ENCODE assay signal across 21 mouse cellular contexts in the genomic region with DNA sequence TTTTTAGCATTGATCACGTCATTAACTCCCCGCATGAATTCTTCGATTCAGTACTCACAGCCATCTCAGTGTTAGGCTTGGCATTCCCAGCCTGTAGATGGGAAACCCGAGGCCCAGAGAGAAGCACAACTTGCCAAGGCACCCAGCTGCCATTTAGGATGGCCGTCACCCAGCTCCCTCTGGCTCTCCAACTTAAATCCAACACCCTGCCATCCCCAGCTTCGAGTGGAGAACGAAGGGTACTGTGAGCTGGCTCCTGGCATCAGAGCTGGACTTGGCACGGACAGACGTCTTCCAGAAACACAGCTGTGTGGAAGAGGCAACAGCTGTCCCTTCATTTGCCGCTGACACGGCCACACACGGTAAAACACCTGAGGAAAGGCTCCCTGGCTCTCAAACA. TPM values are rescaled to one million over a fixed set of nuclear protein-coding genes. Genes with fewer than 3 reads are reported as not detected.
DNase-seq lines count a peak whose midpoint lies in the region; ATAC-seq and TF ChIP-seq lines count a peak whose summit lies in the region.
"Had no signal": no experiment of that assay in that cellular context is flagged by ENCODE, and none has a peak within 500 bp of the region (broad histone marks: within the 10 kb centered on the region; RNA-seq: fewer than 3 reads in every experiment).

Gene Hrk, plus strand, starts transcription at position 68 of the 400 bp plus-strand sequence.

- 62% methylated on average over 12 of the region's 12 CpGs for WGBS in lung, postnatal 0 days

- H3K27ac ChIP-seq in lung, postnatal 0 days (ENCODE audit: low read length), result no peak within 1 kb of the TSS
- H3K27ac ChIP-seq: embryonic facial prominence, embryonic 13.5 days; stomach, postnatal 0 days had no signal

- no peaks in the 10 kb centered on the region for H3K4me1 ChIP-seq in lung, postnatal 0 days (ENCODE audit: insufficient read depth, low read depth, low read length)

- no peak within 1 kb of the TSS for H3K4me3 ChIP-seq in lung, postnatal 0 days (ENCODE audit: low read depth, low read length)
- H3K4me3 ChIP-seq: embryonic facial prominence, embryonic 13.5 days; heart, embryonic 12.5 days had no signal

- no peak within 1 kb of the TSS for H3K9ac ChIP-seq in lung, postnatal 0 days (replicated peaks; ENCODE audit: low read depth)
- H3K9ac ChIP-seq: embryonic facial prominence, embryonic 13.5 days; heart, embryonic 12.5 days; lung, embryonic 14.5 days had no signal

- intact Hi-C loops in left cerebral cortex, postnatal 25 days (cut with DNase I), result no loop called here

- DNase-seq in left cerebral cortex, adult 18-20 months (ENCODE audit: low spot score in 2 of 2), result no peak
- DNase-seq in left cerebral cortex, adult 11 months (ENCODE audit: low spot score), result no peak
- DNase-seq in gastrocnemius, adult 8-10 months (ENCODE audit: low spot score in 2 of 2), result peak; percentile 44 to 69
- peak; percentile 47 for DNase-seq in layer of hippocampus, adult 9-11 months
- no peak for DNase-seq in left cerebral cortex, postnatal 25 days (ENCODE audit: low spot score in 2 of 2)
- no peak for DNase-seq in lung, postnatal 14 days
- DNase-seq in thymus, postnatal 10 days (ENCODE audit: low spot score in 2 of 2), result no peak
- no peak for DNase-seq in lung, postnatal 0 days (ENCODE audit: low spot score)
- DNase-seq: adrenal gland, postnatal 25 days; cerebellum, postnatal 25 days; kidney, adult 9 months; lung, embryonic 14.5 days; thymus, postnatal 36 days had no signal

- H3K36me3 ChIP-seq in lung, postnatal 0 days (ENCODE audit: insufficient read depth, low read length), result no peaks in the 10 kb centered on the region
- H3K36me3 ChIP-seq: embryonic facial prominence, embryonic 13.5 days; heart, embryonic 12.5 days had no signal

- ATAC-seq in lung, postnatal 0 days, result no peak
- ATAC-seq: midbrain, embryonic 16.5 days had no signal

- no peaks in the 10 kb centered on the region for H3K9me3 ChIP-seq in lung, postnatal 0 days (ENCODE audit: low read length)
- H3K9me3 ChIP-seq: embryonic facial prominence, embryonic 13.5 days; heart, embryonic 12.5 days had no signal

- no peak for TF ChIP-seq CTCF in lung, postnatal 0 days (IDR thresholded peaks at IDR 0.05)

- H3K4me2 ChIP-seq in lung, postnatal 0 days (replicated peaks; ENCODE audit: low read depth, low read length), result no peak within 1 kb of the TSS
- H3K4me2 ChIP-seq: embryonic facial prominence, embryonic 13.5 days; heart, embryonic 12.5 days; liver, embryonic 11.5 days; lung, embryonic 14.5 days had no signal

- H3K27me3 ChIP-seq in lung, postnatal 0 days (replicated peaks; ENCODE audit: insufficient read depth, low read length), result peaks cover 24% of the 10 kb centered on the region

- no peak for TF ChIP-seq EP300 in lung, postnatal 0 days (IDR thresholded peaks at IDR 0.05)

RNA-seq across cellular contexts. Expression of gene Hrk, which starts in this region (rescaled TPM):
- 10 to 100 TPM; 27.4 to 27.9 TPM for total RNA-seq in left cerebral cortex, adult 18-20 months (2021)
- total RNA-seq in gastrocnemius, adult 8-10 months (2022), result under 1 TPM in 3 of 4 experiments, not detected in 1; 0.05 to 0.16 (median 0.11) TPM
- 10 to 100 TPM; 31.8 to 36.9 TPM for total RNA-seq in left cerebral cortex, postnatal 25 days (2021)
- 0.33 and 0.40 TPM in 2 replicates for polyA plus RNA-seq in lung, postnatal 0 days (2015; fragmentation: Nextera tagmentation; extraction: Ambion mirVana)
- total RNA-seq: hematopoietic stem cell, adult 5-6 weeks; megakaryocyte progenitor cell, adult 5-6 weeks had no signal
- polyA plus RNA-seq: lung, embryonic 14.5 days; spleen, adult 2 months had no signal

Comparison
In these comparisons a context has a peak if more than half of its experiments do, and no peak if none do; other contexts are left out.
1. RNA of gene Hrk (total RNA-seq): 31.8 to 36.9 TPM in left cerebral cortex, postnatal 25 days and 27.4 to 27.9 TPM in left cerebral cortex, adult 18-20 months; 0.05 to 0.16 TPM in gastrocnemius, adult 8-10 months; every median in the first group is over 10 times any median in the second.
2. Peak in DNase-seq in gastrocnemius, adult 8-10 months; RNA of the gene not detected or under 1 TPM.